Mouse (Mus musculus): ENCODE results near the gene Ifna4. TPM values are rescaled to one million over a fixed set of nuclear protein-coding genes. Genes with fewer than 3 reads are reported as not detected.
A peak's percentile ranks its signal among the peaks of the same experiment; 100 is the strongest.

The Ifna4 gene
- total and polyA plus RNA-seq, 3 experiments, result not detected

GRCm38 (mm10) chr4:88863309-88863708 lies 21.6 kb downstream of the Ifna4 start:
- Histone ChIP-seq H3K9ac (ENCODE audit: low read depth, low read length) (no peak overlapping the region), H3K27ac (no peak overlapping the region), H3K4me3 (no peak overlapping the region), H3K36me3 (ENCODE audit: control insufficient read depth, insufficient read depth, low read length) (no peaks in the 10 kb centered on the region), H3K79me2 (replicated peaks; ENCODE audit: control insufficient read depth, insufficient read depth, low read length) (no peaks in the 10 kb centered on the region), H3K4me1 (ENCODE audit: control insufficient read depth, insufficient read depth, low read length) (no peaks in the 10 kb centered on the region), H3K27me3 (ENCODE audit: control insufficient read depth, insufficient read depth, low read length) (no peaks in the 10 kb centered on the region; the same call in 1 of the 2 replicates)
- TF ChIP-seq EP300 (IDR thresholded peaks at IDR 0.05; ENCODE audit: insufficient read depth, low read depth, low read length) (no peak), CTCF (IDR thresholded peaks at IDR 0.05) (no peak), POLR2A (IDR thresholded peaks at IDR 0.05; ENCODE audit: insufficient read depth, low read depth, low read length) (no peak)
- 22% methylated on average over 7 of the region's 7 CpGs for WGBS
- intact Hi-C loops (cut with DNase I), result loop anchor here (10.0 kb wide), 1 partner anchor 661 kb away; no protein-coding TSS in a partner anchor
- no peak for DNase-seq

- H3K4me3 ChIP-seq, result no peak overlapping the region
- H3K9ac ChIP-seq (ENCODE audit: low read depth, low read length), result no peak overlapping the region
- no peaks in the 10 kb centered on the region; the same call in 1 of the 2 replicates for H3K27me3 ChIP-seq (ENCODE audit: control insufficient read depth, insufficient read depth, low read length)
- no peaks in the 10 kb centered on the region for H3K4me1 ChIP-seq (ENCODE audit: control insufficient read depth, insufficient read depth, low read length)
- 60% methylated on average over 9 of the region's 9 CpGs for WGBS
- H3K27ac ChIP-seq, result no peak overlapping the region
- no peaks in the 10 kb centered on the region for H3K79me2 ChIP-seq (replicated peaks; ENCODE audit: control insufficient read depth, insufficient read depth, low read length)
- peak in 1 of 2 experiments; percentile 34 for DNase-seq
- no peaks in the 10 kb centered on the region for H3K36me3 ChIP-seq (ENCODE audit: control insufficient read depth, insufficient read depth, low read length)
- intact Hi-C loops (cut with DNase I), result loop anchor here (10.0 kb wide), 1 partner anchor 660 kb away; no protein-coding TSS in a partner anchor
- TF ChIP-seq EP300 (IDR thresholded peaks at IDR 0.05; ENCODE audit: insufficient read depth, low read depth, low read length), result no peak
- no peak for TF ChIP-seq POLR2A (IDR thresholded peaks at IDR 0.05; ENCODE audit: insufficient read depth, low read depth, low read length)
- TF ChIP-seq CTCF (IDR thresholded peaks at IDR 0.05), result no peak
Measured at GRCm38 (mm10) chr4:88864599-88864998, 22.9 kb downstream of the Ifna4 start.

- Histone ChIP-seq H3K36me3 (ENCODE audit: control insufficient read depth, insufficient read depth, low read length) (no peaks in the 10 kb centered on the region), H3K4me3 (no peak overlapping the region), H3K27me3 (ENCODE audit: control insufficient read depth, insufficient read depth, low read length) (no peaks in the 10 kb centered on the region; the same call in 1 of the 2 replicates), H3K79me2 (replicated peaks; ENCODE audit: control insufficient read depth, insufficient read depth, low read length) (no peaks in the 10 kb centered on the region), H3K4me1 (ENCODE audit: control insufficient read depth, insufficient read depth, low read length) (no peaks in the 10 kb centered on the region), H3K9ac (ENCODE audit: low read depth, low read length) (no peak overlapping the region), H3K27ac (no peak overlapping the region)
- 51% methylated on average over 6 of the region's 6 CpGs for WGBS
- no peak for TF ChIP-seq POLR2A (IDR thresholded peaks at IDR 0.05; ENCODE audit: insufficient read depth, low read depth, low read length)
- TF ChIP-seq EP300 (IDR thresholded peaks at IDR 0.05; ENCODE audit: insufficient read depth, low read depth, low read length), result no peak
- TF ChIP-seq CTCF (IDR thresholded peaks at IDR 0.05), result no peak
- intact Hi-C loops (cut with DNase I), result loop anchor here (10.0 kb wide), 1 partner anchor 660 kb away; no protein-coding TSS in a partner anchor
- no peak for DNase-seq
Measured at GRCm38 (mm10) chr4:88865011-88865569, 23.4 kb downstream of the Ifna4 start.

- Histone ChIP-seq H3K36me3 (ENCODE audit: control insufficient read depth, insufficient read depth, low read length) (no peaks in the 10 kb centered on the region), H3K4me3 (peak overlapping the region; percentile 50), H3K4me1 (ENCODE audit: control insufficient read depth, insufficient read depth, low read length) (no peaks in the 10 kb centered on the region), H3K9ac (ENCODE audit: low read depth, low read length) (no peak overlapping the region), H3K79me2 (replicated peaks; ENCODE audit: control insufficient read depth, insufficient read depth, low read length) (no peaks in the 10 kb centered on the region), H3K27ac (no peak overlapping the region), H3K27me3 (ENCODE audit: control insufficient read depth, insufficient read depth, low read length) (no peaks in the 10 kb centered on the region; the same call in 1 of the 2 replicates)
- under 1% methylated on average over 8 of the region's 8 CpGs for WGBS
- peak; percentile 72 to 83 for DNase-seq
- intact Hi-C loops (cut with DNase I), result loop anchor here (10.0 kb wide), 1 partner anchor 657 kb away; no protein-coding TSS in a partner anchor
- TF ChIP-seq POLR2A (IDR thresholded peaks at IDR 0.05; ENCODE audit: insufficient read depth, low read depth, low read length) (no peak), CTCF (IDR thresholded peaks at IDR 0.05) (peak; percentile 78), EP300 (IDR thresholded peaks at IDR 0.05; ENCODE audit: insufficient read depth, low read depth, low read length) (peak; percentile 70; the same call in 1 of the 2 replicates)
Measured at GRCm38 (mm10) chr4:88867366-88867925, 25.8 kb downstream of the Ifna4 start.

- Histone ChIP-seq H3K36me3 (ENCODE audit: control insufficient read depth, insufficient read depth, low read length) (no peaks in the 10 kb centered on the region), H3K4me3 (peak overlapping the region; percentile 50), H3K27ac (peak overlapping the region; percentile 26), H3K9ac (ENCODE audit: low read depth, low read length) (peak overlapping the region; percentile 58), H3K4me1 (ENCODE audit: control insufficient read depth, insufficient read depth, low read length) (no peaks in the 10 kb centered on the region), H3K79me2 (replicated peaks; ENCODE audit: control insufficient read depth, insufficient read depth, low read length) (no peaks in the 10 kb centered on the region), H3K27me3 (ENCODE audit: control insufficient read depth, insufficient read depth, low read length) (no peaks in the 10 kb centered on the region; the same call in 1 of the 2 replicates)
- WGBS, result 8% methylated on average over 30 of the region's 31 CpGs
- intact Hi-C loops (cut with DNase I), result loop anchor here (10.0 kb wide), 1 partner anchor 657 kb away; no protein-coding TSS in a partner anchor
- TF ChIP-seq POLR2A (IDR thresholded peaks at IDR 0.05; ENCODE audit: insufficient read depth, low read depth, low read length) (peak; percentile 50; the same call in 1 of the 2 replicates), CTCF (IDR thresholded peaks at IDR 0.05) (no peak)
- peak; percentile 42 to 48 for DNase-seq
Measured at GRCm38 (mm10) chr4:88867926-88868911, 26.6 kb downstream of the Ifna4 start.

Data from heart, adult 2 months (tissue).